8 mouse cellular contexts compared by ENCODE assay signal in genomic region chr14:60264990-60265876, GRCm38 (mm10). TPM values are rescaled to one million over a fixed set of nuclear protein-coding genes. Genes with fewer than 3 reads are reported as not detected.
DNase-seq lines count a peak whose midpoint lies in the region; ATAC-seq and TF ChIP-seq lines count a peak whose summit lies in the region.

Gene Mtmr6 (plus strand): TSS chr14:60265228.

- under 1% methylated on average over 51 of the region's 51 CpGs for WGBS in cerebellum, adult 2 months
- WGBS in forebrain, postnatal 0 days: under 1% methylated on average over 50 of the region's 51 CpGs
- under 1% methylated on average over 51 of the region's 51 CpGs for WGBS in lung, embryonic 15.5 days

- no peak for TF ChIP-seq RAD21 in MEL (IDR thresholded peaks at IDR 0.05; ENCODE audit: low read depth, low read length)

- H3K4me3 ChIP-seq in MEL (ENCODE audit: control insufficient read depth in 1 of 2, insufficient read depth in 1 of 2, low read depth in 2 of 2, low read length in 2 of 2): peak within 1 kb of the TSS; percentile 85
- peak within 1 kb of the TSS; percentile 77 for H3K4me3 ChIP-seq in cerebellum, adult 2 months (replicated peaks; ENCODE audit: insufficient read depth, low read depth, low read length)
- peak within 1 kb of the TSS; percentile 96 for H3K4me3 ChIP-seq in forebrain, postnatal 0 days (ENCODE audit: low read depth, low read length)
- peak within 1 kb of the TSS; percentile 82 for H3K4me3 ChIP-seq in lung, embryonic 15.5 days

- TF ChIP-seq POLR2A in MEL (IDR thresholded peaks at IDR 0.05; ENCODE audit: control insufficient read depth in 1 of 2, insufficient read depth in 1 of 2, low read depth in 1 of 2, low read length in 2 of 2, poor library complexity in 1 of 2): peak; percentile 73 to 74; a peak in 3 of 4 replicates
- TF ChIP-seq POLR2A in cerebellum, adult 2 months (IDR thresholded peaks at IDR 0.05; ENCODE audit: borderline replicate concordance, insufficient read depth, low read length): peak; percentile 71; the same call in 1 of the 2 replicates

- H3K27ac ChIP-seq in MEL (ENCODE audit: control insufficient read depth, low read depth, low read length): peak within 1 kb of the TSS; percentile 50
- H3K27ac ChIP-seq in cerebellum, adult 2 months (ENCODE audit: insufficient read depth, low read length): peak within 1 kb of the TSS; percentile 57
- peak within 1 kb of the TSS; percentile 81 for H3K27ac ChIP-seq in forebrain, postnatal 0 days (ENCODE audit: low read depth, low read length)
- H3K27ac ChIP-seq in lung, embryonic 15.5 days: peak within 1 kb of the TSS; percentile 72

- no peaks in the 10 kb centered on the region for H3K9me3 ChIP-seq in MEL (replicated peaks; ENCODE audit: insufficient read depth, low read length)
- H3K9me3 ChIP-seq in forebrain, postnatal 0 days (ENCODE audit: low read length): no peaks in the 10 kb centered on the region
- no peaks in the 10 kb centered on the region for H3K9me3 ChIP-seq in lung, embryonic 15.5 days

- peaks cover 32% of the 10 kb centered on the region for H3K79me2 ChIP-seq in MEL (ENCODE audit: control insufficient read depth, insufficient read depth, low read length, poor library complexity)

- peaks cover 0 to 15% of the 10 kb centered on the region in 2 experiments; a peak in 2 of 4 replicates for H3K36me3 ChIP-seq in MEL (ENCODE audit: control insufficient read depth in 1 of 2, insufficient read depth in 2 of 2, low read length in 2 of 2)
- no peaks in the 10 kb centered on the region for H3K36me3 ChIP-seq in forebrain, postnatal 0 days (ENCODE audit: insufficient read depth)
- H3K36me3 ChIP-seq in lung, embryonic 15.5 days: no peaks in the 10 kb centered on the region

- TF ChIP-seq CTCF in MEL (IDR thresholded peaks at IDR 0.05 in 2 of 3, conservative IDR thresholded peaks at IDR 0.05 in 1 of 3; ENCODE audit: control insufficient read depth in 1 of 3, insufficient read depth in 1 of 3, low read depth in 2 of 3, low read length in 3 of 3, poor library complexity in 1 of 3, severe bottlenecking in 1 of 3): peak; percentile 79 to 95 (median 94)
- peak; percentile 94 for TF ChIP-seq CTCF in cerebellum, adult 2 months (IDR thresholded peaks at IDR 0.05; ENCODE audit: borderline replicate concordance, insufficient read depth, low read depth, low read length)
- TF ChIP-seq CTCF in forebrain, postnatal 0 days (IDR thresholded peaks at IDR 0.05; ENCODE audit: low read depth): peak; percentile 98

- DNase-seq in MEL (ENCODE audit: low read depth, low spot score): peak; percentile 99
- DNase-seq in cerebellum, adult 2 months: peak; percentile 93 to 96
- peak; percentile 99 for DNase-seq in forebrain, postnatal 0 days
- DNase-seq in heart, postnatal 4 days: peak; percentile 94
- DNase-seq in layer of hippocampus, adult 8-10 months (ENCODE audit: low spot score in 2 of 2): peak; percentile 94 to 95
- peak; percentile 92 for DNase-seq in ovary, adult 18-20 months (ENCODE audit: low spot score)
- DNase-seq in thymus, postnatal 0 days (ENCODE audit: low spot score): peak; percentile 99

- ATAC-seq in forebrain, postnatal 0 days: peak; percentile 100
- ATAC-seq in lung, embryonic 15.5 days (ENCODE audit: borderline replicate concordance, extremely low read depth, low FRiP score, low TSS enrichment): peak; percentile 99

- no peak for TF ChIP-seq EP300 in MEL (IDR thresholded peaks at IDR 0.05; ENCODE audit: low read depth in 1 of 2, low read length in 2 of 2)

- peak within 1 kb of the TSS; percentile 61 for H3K4me2 ChIP-seq in forebrain, postnatal 0 days (ENCODE audit: low read depth)
- peak within 1 kb of the TSS; percentile 62 for H3K4me2 ChIP-seq in lung, embryonic 15.5 days

- peak within 1 kb of the TSS; percentile 89 for H3K9ac ChIP-seq in MEL (ENCODE audit: control insufficient read depth, low read depth, low read length, poor library complexity, severe bottlenecking)
- peak within 1 kb of the TSS; percentile 78 for H3K9ac ChIP-seq in forebrain, postnatal 0 days
- H3K9ac ChIP-seq in lung, embryonic 15.5 days: peak within 1 kb of the TSS; percentile 66

- H3K27me3 ChIP-seq in MEL (ENCODE audit: control insufficient read depth in 1 of 2, insufficient read depth in 2 of 2, low read length in 2 of 2): no peaks in the 10 kb centered on the region
- no peaks in the 10 kb centered on the region for H3K27me3 ChIP-seq in cerebellum, adult 2 months (ENCODE audit: control insufficient read depth, insufficient read depth, low read length)
- no peaks in the 10 kb centered on the region for H3K27me3 ChIP-seq in forebrain, postnatal 0 days (ENCODE audit: insufficient read depth, low read length)
- no peaks in the 10 kb centered on the region for H3K27me3 ChIP-seq in lung, embryonic 15.5 days

- H3K4me1 ChIP-seq in MEL (ENCODE audit: control insufficient read depth in 1 of 2, insufficient read depth in 2 of 2, low read length in 2 of 2): peaks cover 0 to 9% of the 10 kb centered on the region in 2 experiments; a peak in 3 of 4 replicates
- H3K4me1 ChIP-seq in cerebellum, adult 2 months (ENCODE audit: control insufficient read depth, insufficient read depth, low read length): no peaks in the 10 kb centered on the region; the same call in 1 of the 2 replicates
- peaks cover 11% of the 10 kb centered on the region; the same call in 1 of the 2 replicates for H3K4me1 ChIP-seq in forebrain, postnatal 0 days (ENCODE audit: insufficient read depth)
- H3K4me1 ChIP-seq in lung, embryonic 15.5 days: peaks cover 8% of the 10 kb centered on the region

TF ChIP-seq in MEL, 35 proteins besides CTCF, POLR2A, EP300 and RAD21:
- TF ChIP-seq GABPA (IDR thresholded peaks at IDR 0.05; ENCODE audit: low read depth, low read length) (peak; percentile 80; the same call in 1 of the 2 replicates), POLR2AphosphoS2 (IDR thresholded peaks at IDR 0.05; ENCODE audit: low read length) (no peak), SIN3A (IDR thresholded peaks at IDR 0.05; ENCODE audit: low read length) (peak; percentile 99), RCOR1 (IDR thresholded peaks at IDR 0.05; ENCODE audit: low read depth, low read length) (no peak), MXI1 (IDR thresholded peaks at IDR 0.05; ENCODE audit: low read depth, low read length) (peak; percentile 97), MEF2A (IDR thresholded peaks at IDR 0.05; ENCODE audit: extremely low read depth, insufficient replicate concordance, low read depth, low read length, poor library complexity, severe bottlenecking) (0 out of 2 replicates have a peak, but pooled peaks have one; percentile 8), MYC (IDR thresholded peaks at IDR 0.05; ENCODE audit: low read depth, low read length) (peak; percentile 96), GATA1 (IDR thresholded peaks at IDR 0.05; ENCODE audit: low read depth, low read length) (no peak), TCF12 (IDR thresholded peaks at IDR 0.05; ENCODE audit: low read depth, low read length) (peak; percentile 47), ELF1 (IDR thresholded peaks at IDR 0.05; ENCODE audit: low read depth, low read length) (peak; percentile 98), KAT2A (conservative IDR thresholded peaks at IDR 0.05; ENCODE audit: low read depth, low read length) (peak; percentile 57; the same call in 1 of the 2 replicates), HCFC1 (IDR thresholded peaks at IDR 0.05; ENCODE audit: low read depth, low read length) (peak; percentile 91), USF1 (IDR thresholded peaks at IDR 0.05; ENCODE audit: low read depth, low read length) (peak; percentile 27; the same call in 1 of the 2 replicates), MAX (IDR thresholded peaks at IDR 0.05; ENCODE audit: low read length) (peak; percentile 74; the same call in 1 of the 2 replicates), ETS1 (IDR thresholded peaks at IDR 0.05; ENCODE audit: low read depth, low read length) (peak; percentile 77), UBTF (IDR thresholded peaks at IDR 0.05; ENCODE audit: borderline replicate concordance, insufficient read depth, low read depth, low read length) (no peak), TBP (IDR thresholded peaks at IDR 0.05; ENCODE audit: low read depth, low read length) (peak; percentile 84), SMC3 (IDR thresholded peaks at IDR 0.05; ENCODE audit: low read depth, low read length) (no peak; the same call in 1 of the 2 replicates), NELFE (IDR thresholded peaks at IDR 0.05; ENCODE audit: low read depth, low read length) (peak; percentile 72), NRF1 (IDR thresholded peaks at IDR 0.05; ENCODE audit: insufficient read depth, low read depth, low read length, poor library complexity, severe bottlenecking) (peak; percentile 88)

RNA-seq across cellular contexts. Expression of gene Mtmr6, which starts in this region (rescaled TPM):
- total RNA-seq in MEL (2012; rRNA removed): 29.1 and 32.5 TPM in 2 replicates
- 10 to 100 TPM in 1 of 2 experiments, not detected in 1; 21.3 TPM for polyA plus RNA-seq in MEL (2012; ENCODE audit: insufficient read depth in 1 of 2, insufficient read length in 2 of 2, low read depth in 1 of 2, low replicate concordance in 2 of 2, missing spikeins in 1 of 2)
- 86.0 and 90.5 TPM in 2 replicates for polyA plus RNA-seq in cerebellum, adult 2 months (2012; rRNA removed)
- 53.5 and 61.0 TPM in 2 replicates for total RNA-seq in forebrain, postnatal 0 days (2014; rRNA removed)
- 56.6 and 64.2 TPM in 2 replicates for polyA plus RNA-seq in forebrain, postnatal 0 days (2015; fragmentation: Nextera tagmentation; extraction: Ambion mirVana)
- total RNA-seq in heart, postnatal 4 days (2021): 10 to 100 TPM; 27.3 TPM
- total RNA-seq in layer of hippocampus, adult 8-10 months (2022): 100 to 1,000 TPM; 102 to 123 (median 110) TPM
- 34.6 and 37.4 TPM in 2 replicates for polyA plus RNA-seq in lung, embryonic 15.5 days (2015; fragmentation: Nextera tagmentation; extraction: Ambion mirVana)
- polyA plus RNA-seq in thymus, postnatal 0 days (2015; fragmentation: Nextera tagmentation; extraction: Ambion mirVana): 36.7 and 39.9 TPM in 2 replicates

Comparison
In these comparisons a context has a peak if more than half of its experiments do, and no peak if none do; other contexts are left out.
1. Peak in every context shown above with its lines: DNase-seq, ATAC-seq, H3K4me3 ChIP-seq and H3K27ac ChIP-seq.